Mouse (Mus musculus): Measurements from ENCODE around the gene Ppm1l. TPM values are rescaled to one million over a fixed set of nuclear protein-coding genes. Genes with fewer than 3 reads are reported as not detected.
A peak's percentile ranks its signal among the peaks of the same experiment; 100 is the strongest.

Gene Ppm1l
- polyA plus RNA-seq, 1 experiment = 0.75 TPM

- peaks cover 30% of the 10 kb centered on the region for H3K4me1 ChIP-seq (ENCODE audit: control insufficient read depth, insufficient read depth, low read length)
- H3K27ac ChIP-seq (ENCODE audit: insufficient read depth, low read depth, low read length) = no peak overlapping the region
- no peak for TF ChIP-seq CTCF (IDR thresholded peaks at IDR 0.05; ENCODE audit: low read depth, low read length)
- TF ChIP-seq POLR2A (IDR thresholded peaks at IDR 0.05; ENCODE audit: borderline replicate concordance, low read depth, low read length) = no peak
- no peak overlapping the region for H3K4me3 ChIP-seq (ENCODE audit: insufficient read depth, low read length)
Measured at GRCm38 (mm10) chr3:69519789-69520558, 203.3 kb downstream of the Ppm1l start.

GRCm38 (mm10) chr3:69522270-69522669 lies 205.6 kb downstream of the Ppm1l start:
- no peak overlapping the region for H3K4me3 ChIP-seq (ENCODE audit: insufficient read depth, low read length)
- no peak overlapping the region for H3K27ac ChIP-seq (ENCODE audit: insufficient read depth, low read depth, low read length)
- TF ChIP-seq POLR2A (IDR thresholded peaks at IDR 0.05; ENCODE audit: borderline replicate concordance, low read depth, low read length) = no peak
- no peak for TF ChIP-seq CTCF (IDR thresholded peaks at IDR 0.05; ENCODE audit: low read depth, low read length)
- peaks cover 36% of the 10 kb centered on the region for H3K4me1 ChIP-seq (ENCODE audit: control insufficient read depth, insufficient read depth, low read length)

GRCm38 (mm10) chr3:69524356-69525071 lies 207.9 kb downstream of the Ppm1l start:
- Histone ChIP-seq H3K4me3 (ENCODE audit: insufficient read depth, low read length) (no peak overlapping the region), H3K4me1 (ENCODE audit: control insufficient read depth, insufficient read depth, low read length) (peaks cover 31% of the 10 kb centered on the region), H3K27ac (ENCODE audit: insufficient read depth, low read depth, low read length) (peak overlapping the region; percentile 74)
- TF ChIP-seq POLR2A (IDR thresholded peaks at IDR 0.05; ENCODE audit: borderline replicate concordance, low read depth, low read length) (no peak), CTCF (IDR thresholded peaks at IDR 0.05; ENCODE audit: low read depth, low read length) (no peak)

GRCm38 (mm10) chr3:69525072-69525529 lies 208.4 kb downstream of the Ppm1l start:
- no peak for TF ChIP-seq CTCF (IDR thresholded peaks at IDR 0.05; ENCODE audit: low read depth, low read length)
- no peak for TF ChIP-seq POLR2A (IDR thresholded peaks at IDR 0.05; ENCODE audit: borderline replicate concordance, low read depth, low read length)
- H3K4me1 ChIP-seq (ENCODE audit: control insufficient read depth, insufficient read depth, low read length) = peaks cover 30% of the 10 kb centered on the region
- peak overlapping the region; percentile 74 for H3K27ac ChIP-seq (ENCODE audit: insufficient read depth, low read depth, low read length)
- no peak overlapping the region for H3K4me3 ChIP-seq (ENCODE audit: insufficient read depth, low read length)

GRCm38 (mm10) chr3:69527384-69527783 lies 210.7 kb downstream of the Ppm1l start:
- H3K4me3 ChIP-seq (ENCODE audit: insufficient read depth, low read length) = no peak overlapping the region
- no peak for TF ChIP-seq CTCF (IDR thresholded peaks at IDR 0.05; ENCODE audit: low read depth, low read length)
- no peak for TF ChIP-seq POLR2A (IDR thresholded peaks at IDR 0.05; ENCODE audit: borderline replicate concordance, low read depth, low read length)
- H3K27ac ChIP-seq (ENCODE audit: insufficient read depth, low read depth, low read length) = no peak overlapping the region
- H3K4me1 ChIP-seq (ENCODE audit: control insufficient read depth, insufficient read depth, low read length) = peaks cover 38% of the 10 kb centered on the region

- no peak overlapping the region for H3K4me3 ChIP-seq (ENCODE audit: insufficient read depth, low read length)
- TF ChIP-seq CTCF (IDR thresholded peaks at IDR 0.05; ENCODE audit: low read depth, low read length) (no peak), POLR2A (IDR thresholded peaks at IDR 0.05; ENCODE audit: borderline replicate concordance, low read depth, low read length) (no peak)
- 0 out of 2 replicates have a peak overlapping the region, but pooled peaks have one; percentile 17 for H3K27ac ChIP-seq (ENCODE audit: insufficient read depth, low read depth, low read length)
- H3K4me1 ChIP-seq (ENCODE audit: control insufficient read depth, insufficient read depth, low read length) = peaks cover 24% of the 10 kb centered on the region
Measured at GRCm38 (mm10) chr3:69529576-69529975, 212.9 kb downstream of the Ppm1l start.

GRCm38 (mm10) chr3:69531511-69531910 lies 214.8 kb downstream of the Ppm1l start:
- Histone ChIP-seq H3K27ac (ENCODE audit: insufficient read depth, low read depth, low read length) (no peak overlapping the region), H3K4me3 (ENCODE audit: insufficient read depth, low read length) (no peak overlapping the region), H3K4me1 (ENCODE audit: control insufficient read depth, insufficient read depth, low read length) (peaks cover 14% of the 10 kb centered on the region)
- TF ChIP-seq CTCF (IDR thresholded peaks at IDR 0.05; ENCODE audit: low read depth, low read length) = no peak
- no peak for TF ChIP-seq POLR2A (IDR thresholded peaks at IDR 0.05; ENCODE audit: borderline replicate concordance, low read depth, low read length)

GRCm38 (mm10) chr3:69532687-69533086 lies 216.0 kb downstream of the Ppm1l start:
- peaks cover 14% of the 10 kb centered on the region for H3K4me1 ChIP-seq (ENCODE audit: control insufficient read depth, insufficient read depth, low read length)
- no peak overlapping the region for H3K4me3 ChIP-seq (ENCODE audit: insufficient read depth, low read length)
- no peak overlapping the region for H3K27ac ChIP-seq (ENCODE audit: insufficient read depth, low read depth, low read length)
- TF ChIP-seq POLR2A (IDR thresholded peaks at IDR 0.05; ENCODE audit: borderline replicate concordance, low read depth, low read length) = no peak
- no peak for TF ChIP-seq CTCF (IDR thresholded peaks at IDR 0.05; ENCODE audit: low read depth, low read length)

- TF ChIP-seq POLR2A (IDR thresholded peaks at IDR 0.05; ENCODE audit: borderline replicate concordance, low read depth, low read length) (no peak), CTCF (IDR thresholded peaks at IDR 0.05; ENCODE audit: low read depth, low read length) (no peak)
- no peak overlapping the region for H3K4me3 ChIP-seq (ENCODE audit: insufficient read depth, low read length)
- peaks cover 10% of the 10 kb centered on the region for H3K4me1 ChIP-seq (ENCODE audit: control insufficient read depth, insufficient read depth, low read length)
- H3K27ac ChIP-seq (ENCODE audit: insufficient read depth, low read depth, low read length) = no peak overlapping the region
Measured at GRCm38 (mm10) chr3:69535486-69535885, 218.8 kb downstream of the Ppm1l start.

Measured in bone marrow macrophage, adult 2 months (primary cell).